Mouse (Mus musculus): Measurements from ENCODE around the gene Ltbp2. TPM values are rescaled to one million over a fixed set of nuclear protein-coding genes. Genes with fewer than 3 reads are reported as not detected.

The Ltbp2 gene
- polyA plus RNA-seq, 1 experiment from 2014 or later, result 0.87 TPM

- Histone ChIP-seq H3K4me2 (replicated peaks; ENCODE audit: low read depth) (no peak overlapping the region), H3K9ac (ENCODE audit: low read depth, low read length) (no peak overlapping the region), H3K27me3 (replicated peaks; ENCODE audit: control insufficient read depth, insufficient read depth, low read length) (no peaks in the 10 kb centered on the region), H3K4me3 (ENCODE audit: low read depth, low read length) (no peak overlapping the region), H3K9me3 (ENCODE audit: control insufficient read depth) (no peaks in the 10 kb centered on the region), H3K4me1 (replicated peaks; ENCODE audit: control insufficient read depth, insufficient read depth, low read length) (no peaks in the 10 kb centered on the region), H3K36me3 (ENCODE audit: control insufficient read depth, insufficient read depth) (no peaks in the 10 kb centered on the region), H3K27ac (ENCODE audit: low read depth, low read length) (no peak overlapping the region)
- ATAC-seq, result no peak
- WGBS, result 61% methylated on average over 8 of the region's 8 CpGs
- TF ChIP-seq CTCF (IDR thresholded peaks at IDR 0.05; ENCODE audit: low read depth), result no peak
These were observed 48.9 kb downstream of the Ltbp2 start for GRCm38 (mm10) chr12:84827384-84827933.

GRCm38 (mm10) chr12:84824203-84824602 is 52.1 kb downstream of the Ltbp2 start:
- Histone ChIP-seq H3K36me3 (ENCODE audit: control insufficient read depth, insufficient read depth) (no peaks in the 10 kb centered on the region), H3K9ac (ENCODE audit: low read depth, low read length) (no peak overlapping the region), H3K9me3 (ENCODE audit: control insufficient read depth) (no peaks in the 10 kb centered on the region), H3K27ac (ENCODE audit: low read depth, low read length) (no peak overlapping the region), H3K4me2 (replicated peaks; ENCODE audit: low read depth) (no peak overlapping the region), H3K4me1 (replicated peaks; ENCODE audit: control insufficient read depth, insufficient read depth, low read length) (no peaks in the 10 kb centered on the region), H3K4me3 (ENCODE audit: low read depth, low read length) (no peak overlapping the region), H3K27me3 (replicated peaks; ENCODE audit: control insufficient read depth, insufficient read depth, low read length) (no peaks in the 10 kb centered on the region)
- 71% methylated on average over 5 of the region's 5 CpGs for whole genome bisulfite sequencing
- no peak for TF ChIP-seq CTCF (IDR thresholded peaks at IDR 0.05; ENCODE audit: low read depth)
- ATAC-seq, result no peak

- Histone ChIP-seq H3K4me3 (ENCODE audit: low read depth, low read length) (no peak overlapping the region), H3K4me2 (replicated peaks; ENCODE audit: low read depth) (no peak overlapping the region), H3K36me3 (ENCODE audit: control insufficient read depth, insufficient read depth) (no peaks in the 10 kb centered on the region), H3K4me1 (replicated peaks; ENCODE audit: control insufficient read depth, insufficient read depth, low read length) (no peaks in the 10 kb centered on the region), H3K9ac (ENCODE audit: low read depth, low read length) (no peak overlapping the region), H3K9me3 (ENCODE audit: control insufficient read depth) (no peaks in the 10 kb centered on the region), H3K27ac (ENCODE audit: low read depth, low read length) (no peak overlapping the region), H3K27me3 (replicated peaks; ENCODE audit: control insufficient read depth, insufficient read depth, low read length) (no peaks in the 10 kb centered on the region)
- no peak for TF ChIP-seq CTCF (IDR thresholded peaks at IDR 0.05; ENCODE audit: low read depth)
- WGBS, result 80% methylated on average over 7 of the region's 7 CpGs
- no peak for ATAC-seq
These were observed 52.7 kb downstream of the Ltbp2 start for GRCm38 (mm10) chr12:84823601-84824000.

GRCm38 (mm10) chr12:84819236-84820168 is 56.8 kb downstream of the Ltbp2 start:
- 87% methylated on average over 13 of the region's 13 CpGs for WGBS
- Histone ChIP-seq H3K4me3 (ENCODE audit: low read depth, low read length) (no peak overlapping the region), H3K4me1 (replicated peaks; ENCODE audit: control insufficient read depth, insufficient read depth, low read length) (no peaks in the 10 kb centered on the region), H3K36me3 (ENCODE audit: control insufficient read depth, insufficient read depth) (no peaks in the 10 kb centered on the region), H3K9me3 (ENCODE audit: control insufficient read depth) (no peaks in the 10 kb centered on the region), H3K27ac (ENCODE audit: low read depth, low read length) (no peak overlapping the region), H3K4me2 (replicated peaks; ENCODE audit: low read depth) (no peak overlapping the region), H3K27me3 (replicated peaks; ENCODE audit: control insufficient read depth, insufficient read depth, low read length) (no peaks in the 10 kb centered on the region), H3K9ac (ENCODE audit: low read depth, low read length) (no peak overlapping the region)
- TF ChIP-seq CTCF (IDR thresholded peaks at IDR 0.05; ENCODE audit: low read depth), result no peak
- ATAC-seq, result no peak

GRCm38 (mm10) chr12:84818496-84818895 is 57.8 kb downstream of the Ltbp2 start:
- Histone ChIP-seq H3K36me3 (ENCODE audit: control insufficient read depth, insufficient read depth) (no peaks in the 10 kb centered on the region), H3K27ac (ENCODE audit: low read depth, low read length) (no peak overlapping the region), H3K9ac (ENCODE audit: low read depth, low read length) (no peak overlapping the region), H3K9me3 (ENCODE audit: control insufficient read depth) (no peaks in the 10 kb centered on the region), H3K4me2 (replicated peaks; ENCODE audit: low read depth) (no peak overlapping the region), H3K27me3 (replicated peaks; ENCODE audit: control insufficient read depth, insufficient read depth, low read length) (no peaks in the 10 kb centered on the region), H3K4me3 (ENCODE audit: low read depth, low read length) (no peak overlapping the region), H3K4me1 (replicated peaks; ENCODE audit: control insufficient read depth, insufficient read depth, low read length) (no peaks in the 10 kb centered on the region)
- ATAC-seq, result no peak
- 69% methylated on average over 4 of the region's 4 CpGs for WGBS
- peak; percentile 27; the same call in 1 of the 2 replicates for TF ChIP-seq CTCF (IDR thresholded peaks at IDR 0.05; ENCODE audit: low read depth)

GRCm38 (mm10) chr12:84814663-84815325 is 61.5 kb downstream of the Ltbp2 start:
- no peaks in the 10 kb centered on the region for H3K27me3 ChIP-seq (replicated peaks; ENCODE audit: control insufficient read depth, insufficient read depth, low read length)
- 53% methylated on average over 3 of the region's 3 CpGs for WGBS

More at GRCm38 (mm10) chr12:84814663-84815325, 61.5 kb downstream of the Ltbp2 start:
- no peak for TF ChIP-seq CTCF (IDR thresholded peaks at IDR 0.05; ENCODE audit: low read depth)
- H3K4me3 ChIP-seq (ENCODE audit: low read depth, low read length), result no peak overlapping the region
- no peak for ATAC-seq
- no peaks in the 10 kb centered on the region for H3K36me3 ChIP-seq (ENCODE audit: control insufficient read depth, insufficient read depth)
- H3K4me1 ChIP-seq (replicated peaks; ENCODE audit: control insufficient read depth, insufficient read depth, low read length), result no peaks in the 10 kb centered on the region
- H3K9me3 ChIP-seq (ENCODE audit: control insufficient read depth), result no peaks in the 10 kb centered on the region
- H3K4me2 ChIP-seq (replicated peaks; ENCODE audit: low read depth), result no peak overlapping the region
- H3K27ac ChIP-seq (ENCODE audit: low read depth, low read length), result no peak overlapping the region
- H3K9ac ChIP-seq (ENCODE audit: low read depth, low read length), result no peak overlapping the region

Measured in intestine, postnatal 0 days (tissue).